Mouse (Mus musculus) kidney, adult 9 months (tissue): ENCODE results near the gene Tpd52l2.

Experiments
- DNase-seq: peaks from one replicate; pipeline ENCODE4 v3.0.0; 2022

Gene Tpd52l2

DNA sequence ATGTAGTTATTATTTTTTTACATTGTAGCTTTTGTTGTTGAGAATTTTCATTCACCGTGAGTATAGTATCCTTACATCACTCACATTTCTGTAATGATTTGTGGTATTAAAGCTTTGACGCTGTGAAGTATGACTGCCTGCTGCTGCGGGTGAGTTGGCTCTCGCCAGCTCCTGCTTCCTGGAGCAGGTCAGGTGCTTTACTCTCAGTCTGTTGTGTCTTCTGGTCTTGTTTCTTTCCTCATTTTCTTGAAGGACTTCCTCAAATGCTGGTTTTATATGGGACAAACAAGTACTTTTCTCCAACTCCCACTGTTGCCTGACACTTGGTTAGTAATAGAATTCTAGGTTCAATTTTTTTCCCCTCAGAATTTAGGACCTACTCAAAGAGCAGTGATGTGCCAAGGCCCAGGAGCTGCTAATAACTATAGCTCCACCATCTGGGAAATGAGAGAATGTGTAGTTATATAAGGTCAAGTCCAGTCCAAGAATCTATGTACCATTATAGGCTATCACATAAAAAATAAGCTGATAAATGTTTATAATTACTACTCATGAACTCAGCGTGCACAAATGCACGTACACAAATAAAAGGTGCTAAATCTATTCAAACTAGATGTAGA, 44.9 kb downstream of the Tpd52l2 start:
- no peak for DNase-seq

DNA sequence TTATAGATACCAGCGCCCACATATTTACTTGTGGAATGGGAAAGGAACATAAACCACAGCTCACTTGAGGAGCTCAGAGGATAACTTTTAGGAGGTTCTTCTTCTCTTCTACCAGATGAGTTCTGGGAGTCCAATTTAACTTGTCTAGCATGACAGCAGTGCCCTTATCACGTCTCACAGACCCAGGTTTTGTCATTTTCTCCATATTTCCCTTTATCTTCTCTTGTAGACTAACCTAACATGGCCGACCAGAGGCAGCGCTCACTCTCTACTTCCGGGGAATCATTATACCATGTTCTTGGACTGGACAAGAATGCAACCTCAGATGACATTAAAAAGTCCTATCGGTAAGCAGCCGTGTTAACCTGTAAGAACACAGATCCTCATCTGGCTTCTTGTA, 49.2 kb downstream of the Tpd52l2 start:
- DNase-seq = no peak

- no peak for DNase-seq
Observed at GRCm38 (mm10) chr2:181548227-181548626, 51.3 kb downstream of the Tpd52l2 start.

- DNase-seq = no peak
Observed at GRCm38 (mm10) chr2:181548682-181549081, 51.7 kb downstream of the Tpd52l2 start.

GRCm38 (mm10) chr2:181550233-181550632, 53.3 kb downstream of the Tpd52l2 start:
- DNase-seq = no peak

GRCm38 (mm10) chr2:181553772-181554171, 56.8 kb downstream of the Tpd52l2 start:
- no peak for DNase-seq

GRCm38 (mm10) chr2:181567338-181567737, 70.4 kb downstream of the Tpd52l2 start:
- no peak for DNase-seq
